Mouse (Mus musculus) spleen, postnatal 4 days (tissue): ENCODE data around the gene Spata46.

Experiments
- DNase-seq, 2 experiments: peaks; one replicate each; pipeline ENCODE4 v3.0.0; 2022; ENCODE audit warnings: low spot score in 2 of 2

Spata46 gene

DNA sequence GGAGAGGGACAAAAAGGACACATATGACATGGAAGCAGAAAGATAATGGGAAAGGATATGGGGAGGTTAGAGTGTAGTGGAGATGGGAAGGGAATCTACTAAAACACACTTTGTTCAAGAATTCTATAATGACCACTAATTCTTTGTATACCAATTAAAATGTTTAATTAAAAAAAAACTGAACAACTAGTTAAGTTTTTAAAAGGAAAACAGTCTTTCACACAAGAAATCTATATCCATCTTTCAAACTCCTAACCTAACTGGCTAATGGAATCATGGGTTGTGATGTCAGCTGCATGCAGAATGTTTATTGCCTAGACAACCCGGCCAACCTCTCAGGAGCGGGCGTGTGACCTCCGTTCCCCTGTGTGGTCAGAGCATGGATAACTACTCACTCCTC, at the start of gene Spata46:
Gene Spata46 (plus strand): TSS at position 301 of the 400 bp plus-strand sequence.
- no peak for DNase-seq

DNA sequence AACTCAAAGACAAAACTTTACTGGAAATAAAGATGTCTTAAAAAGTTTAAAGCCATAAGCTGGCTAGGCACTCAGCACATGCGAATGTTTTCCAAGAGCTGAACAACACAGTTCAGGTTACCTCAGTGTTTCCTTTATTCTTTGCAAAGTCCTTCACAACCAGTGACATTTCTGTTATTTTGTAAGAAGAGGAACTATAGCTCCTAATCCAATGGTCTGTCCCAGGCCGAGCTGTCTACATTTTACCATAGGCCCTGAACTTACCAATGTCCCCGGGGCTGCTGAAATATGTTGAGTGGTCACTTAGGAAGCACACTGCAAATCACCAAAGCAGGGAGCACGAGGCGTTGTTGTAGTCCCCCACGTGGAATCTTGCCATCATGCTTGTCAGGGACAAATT, 38.3 kb upstream of the Spata46 start:
- DNase-seq = no peak

DNA sequence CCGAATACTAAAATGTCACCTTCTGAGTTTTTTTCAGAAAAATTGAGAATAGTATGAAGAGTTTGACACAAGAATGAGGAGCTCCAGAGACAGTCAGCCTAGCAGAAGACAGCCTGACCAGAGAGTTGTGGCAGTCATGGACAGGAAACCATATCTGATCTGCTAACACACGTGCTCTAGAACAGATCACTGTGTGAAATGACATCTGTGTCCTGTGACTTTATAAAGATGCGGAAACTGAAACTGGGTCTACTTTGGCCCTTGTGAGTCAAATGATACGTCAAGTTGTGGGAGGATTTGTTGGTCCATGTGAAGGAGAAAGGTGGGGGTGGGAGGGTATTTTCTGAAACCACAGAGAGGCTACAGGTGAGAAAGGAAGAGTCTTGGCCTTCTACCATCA, 37.9 kb upstream of the Spata46 start:
- no peak for DNase-seq

DNA sequence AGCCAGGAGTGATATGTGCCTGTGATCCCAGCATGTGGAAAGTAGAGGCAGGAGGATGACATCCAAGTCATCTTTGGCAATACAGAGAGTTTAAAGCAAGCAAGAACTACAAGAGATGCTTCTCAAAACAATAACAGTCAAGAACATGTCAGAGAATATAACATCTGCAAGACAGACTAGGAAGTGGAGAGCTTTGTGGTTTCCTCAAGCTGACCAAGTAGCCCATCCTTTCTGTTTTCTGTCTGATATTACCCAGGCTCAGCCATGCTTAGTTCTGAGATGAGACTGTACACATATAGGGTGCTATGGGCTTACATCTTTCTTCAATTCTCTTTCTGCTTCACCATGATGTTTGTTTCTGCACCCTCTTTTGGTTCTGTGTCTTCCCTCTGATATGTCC, 35.4 kb upstream of the Spata46 start:
- no peak for DNase-seq

DNA sequence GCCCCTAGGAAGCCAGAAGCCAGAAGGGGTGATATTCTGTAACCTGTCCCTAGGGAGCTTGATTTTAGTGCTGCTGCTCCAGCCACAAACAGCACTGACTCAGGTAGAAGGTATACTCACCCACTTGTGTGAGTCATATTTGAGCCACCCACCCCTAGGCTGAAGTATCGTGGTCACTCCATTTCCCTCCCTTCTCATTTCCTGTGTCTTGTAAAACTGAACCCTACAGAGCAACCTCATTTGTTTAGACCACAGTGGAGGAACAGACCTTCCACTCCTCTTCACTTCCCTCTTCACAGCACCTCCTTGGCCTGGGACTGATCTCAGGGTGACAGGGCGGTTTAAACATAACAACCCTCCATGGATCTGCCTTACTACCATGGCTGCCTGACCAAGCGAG, 31.6 kb upstream of the Spata46 start, which contains the start of gene Sh2d1b1:
Gene Sh2d1b1 (plus strand): TSS at position 305 of the 400 bp plus-strand sequence.
- no peak for DNase-seq

DNA sequence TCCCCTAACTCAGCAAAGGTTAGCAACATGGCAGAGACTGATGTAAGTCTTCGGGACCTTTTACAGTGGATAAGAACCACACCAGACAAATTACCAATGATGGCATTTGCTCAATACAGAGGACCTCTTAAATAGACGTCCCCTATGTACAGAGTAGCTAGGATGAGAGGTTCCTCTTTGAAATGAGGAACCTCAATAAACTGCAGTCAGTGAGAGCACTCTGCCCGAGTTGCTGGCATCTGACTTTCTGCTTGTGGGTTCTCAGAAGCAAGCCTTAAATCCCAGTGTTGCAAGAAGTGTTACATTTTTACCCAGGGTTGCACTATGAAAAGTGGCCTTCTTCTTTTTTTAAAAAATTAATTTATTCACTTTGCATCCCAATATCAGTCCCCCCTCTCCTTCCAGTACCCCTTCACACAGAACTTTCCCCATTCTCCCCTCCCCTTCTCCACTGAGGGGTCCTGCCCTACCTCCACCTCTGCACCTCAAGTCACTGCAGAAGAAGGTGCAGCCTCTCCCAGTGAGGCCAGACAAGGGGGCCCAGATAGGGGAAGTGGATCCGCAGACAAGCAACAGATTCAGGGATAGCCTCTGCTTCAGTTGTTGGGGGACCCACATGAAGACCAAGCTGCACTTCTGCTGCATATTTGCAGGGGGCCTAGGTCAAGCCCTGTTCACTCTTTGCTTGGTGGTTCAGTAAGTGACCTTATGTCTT, 26.0 kb upstream of the Spata46 start:
- DNase-seq = no peak

DNA sequence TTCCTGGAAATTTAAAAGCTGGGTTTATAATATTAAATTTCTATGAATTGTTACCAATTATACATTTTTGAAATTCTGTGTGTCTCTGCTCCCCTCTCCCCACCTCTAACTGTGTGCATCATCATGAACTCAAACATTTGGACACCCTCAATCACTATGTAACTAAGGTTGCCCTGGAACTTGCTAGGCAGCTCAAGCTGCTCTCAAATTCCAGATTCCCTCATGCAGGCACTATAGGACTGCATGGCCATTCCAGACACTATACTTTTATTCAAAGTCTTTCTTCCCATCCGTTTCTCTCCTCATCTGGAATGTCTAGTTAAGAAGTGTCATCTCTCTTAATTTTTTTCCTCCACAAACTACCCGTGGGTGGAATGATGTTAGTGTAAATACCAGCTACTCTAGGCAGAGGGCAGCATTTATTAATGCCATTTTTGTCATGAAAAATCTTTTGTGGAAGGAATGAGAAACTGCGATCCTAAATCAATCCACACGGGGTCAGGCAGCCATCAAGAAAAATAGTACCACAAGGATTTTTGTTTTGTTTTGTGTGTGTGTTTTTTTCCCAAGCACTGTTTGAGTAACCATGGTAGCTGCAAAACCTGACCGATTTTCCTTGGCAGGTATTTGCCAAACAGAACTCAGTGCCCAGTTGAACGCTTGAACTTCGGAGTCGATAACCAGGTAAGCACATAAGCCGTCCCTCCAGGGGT, 16.2 kb upstream of the Spata46 start:
- DNase-seq = no peak

DNA sequence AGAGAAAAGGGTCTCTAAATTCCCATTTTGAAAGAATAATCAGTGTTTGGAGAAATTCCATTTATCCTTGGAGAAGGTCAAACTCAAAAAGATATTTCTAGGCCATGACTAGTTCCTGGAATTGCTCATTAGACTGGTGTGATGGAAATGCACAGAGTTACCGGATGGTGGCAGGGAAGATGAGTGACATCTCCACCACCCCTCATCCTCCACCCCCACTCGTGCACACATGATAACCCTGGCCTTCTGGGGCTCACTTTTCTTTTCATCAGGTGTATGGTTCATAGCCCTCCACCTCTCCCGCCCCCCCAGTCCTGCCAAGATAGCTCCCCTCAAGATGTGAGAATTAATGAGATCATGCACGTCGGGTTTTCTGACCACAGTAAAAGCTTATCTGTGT, 15.3 kb upstream of the Spata46 start:
- DNase-seq = no peak

DNA sequence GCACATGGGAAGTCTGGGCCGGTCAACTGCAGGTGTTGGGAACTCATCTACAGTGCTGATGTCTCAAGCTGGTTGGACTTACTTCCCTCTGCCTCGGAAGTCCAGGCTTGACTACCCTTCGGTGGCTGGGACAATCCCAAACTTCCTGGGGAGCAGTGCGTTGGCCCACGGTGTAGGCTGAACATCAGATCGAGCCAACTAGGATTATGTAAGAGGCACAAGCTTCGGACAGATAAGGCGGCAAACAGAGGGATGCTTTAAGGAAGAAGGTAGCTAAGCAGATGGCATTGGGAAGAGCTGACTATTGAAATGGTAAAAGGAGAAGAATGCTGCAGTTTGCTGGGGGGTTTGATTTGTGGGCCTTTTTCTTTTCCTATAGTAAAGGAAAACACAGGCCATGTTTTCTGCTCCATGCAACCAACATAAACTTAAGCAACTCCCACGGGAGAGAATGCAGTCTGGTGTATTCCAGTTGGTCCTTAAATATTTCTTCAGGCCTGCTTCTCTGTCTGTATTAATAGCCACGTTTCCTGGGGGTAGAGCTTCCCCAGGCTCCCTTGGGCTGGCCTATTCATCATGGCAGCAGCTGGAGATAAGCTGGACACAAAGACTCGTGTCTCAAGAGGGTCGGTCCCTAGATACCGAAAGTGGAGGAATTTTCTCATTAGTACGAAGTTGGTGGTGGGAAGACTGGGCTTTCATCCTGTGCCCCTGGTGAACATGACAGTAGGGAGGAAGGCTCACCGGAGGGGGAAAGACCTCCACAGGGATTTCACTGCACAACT, 13.6 kb upstream of the Spata46 start:
- DNase-seq = no peak

DNA sequence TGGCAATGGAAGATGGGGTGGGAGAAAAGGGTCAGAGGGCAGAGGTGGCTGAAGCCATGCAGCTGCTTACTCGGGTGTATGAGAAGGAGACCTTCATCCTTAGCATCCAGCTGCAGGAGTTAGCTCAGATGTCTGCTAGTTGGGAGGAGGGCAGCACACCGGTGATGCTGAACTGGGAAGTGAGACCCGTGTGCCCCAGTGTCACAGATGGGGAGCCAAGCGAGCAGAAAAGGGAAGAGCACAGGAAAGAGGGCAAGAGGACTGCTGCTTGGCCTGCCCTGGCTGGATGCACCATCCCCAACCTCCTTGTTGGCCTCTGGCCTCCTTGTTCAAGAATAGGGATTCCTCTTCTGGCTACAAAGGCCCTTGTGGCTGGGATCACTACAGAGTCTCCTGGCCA, 9.1 kb upstream of the Spata46 start:
- no peak for DNase-seq

DNA sequence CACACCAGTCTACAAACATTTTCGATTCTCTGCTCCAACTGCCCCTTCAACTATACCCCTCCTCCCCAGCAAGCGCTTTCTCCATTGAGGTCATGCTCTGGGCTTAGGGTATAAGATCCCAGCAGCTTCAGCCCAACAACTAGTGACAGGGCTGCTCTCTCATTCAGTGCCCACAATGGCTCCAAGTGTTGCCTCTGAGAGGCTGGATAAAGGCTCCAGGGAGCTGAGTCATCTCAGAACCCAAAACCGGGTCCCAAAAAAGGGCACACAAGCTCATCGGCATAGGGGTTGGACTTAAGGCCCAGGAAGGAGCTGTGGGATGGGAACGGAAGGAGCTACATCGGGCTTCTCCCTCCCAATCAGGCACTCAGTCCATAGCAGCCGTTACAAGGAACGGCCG, 6.9 kb upstream of the Spata46 start:
- DNase-seq = no peak

DNA sequence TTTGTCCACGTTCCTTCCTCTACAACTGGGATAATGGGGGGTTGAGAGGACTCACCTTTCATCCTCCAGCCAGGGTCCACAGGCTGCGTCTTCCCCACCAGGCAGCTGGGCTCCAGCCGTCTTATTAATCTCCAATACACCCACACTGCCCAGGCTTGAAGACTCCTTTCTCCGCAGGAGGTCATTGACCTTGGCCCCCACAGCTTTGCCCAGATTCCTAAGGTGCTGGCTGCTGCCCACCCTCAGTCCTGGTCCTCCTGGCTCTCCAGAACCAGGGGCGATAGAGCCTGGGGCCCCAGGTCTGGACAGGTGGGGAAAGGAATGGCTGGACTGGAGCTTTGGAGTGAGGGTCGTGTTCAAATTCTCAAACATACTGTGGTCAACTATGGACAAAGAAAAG, 6.1 kb upstream of the Spata46 start:
- no peak for DNase-seq

DNA sequence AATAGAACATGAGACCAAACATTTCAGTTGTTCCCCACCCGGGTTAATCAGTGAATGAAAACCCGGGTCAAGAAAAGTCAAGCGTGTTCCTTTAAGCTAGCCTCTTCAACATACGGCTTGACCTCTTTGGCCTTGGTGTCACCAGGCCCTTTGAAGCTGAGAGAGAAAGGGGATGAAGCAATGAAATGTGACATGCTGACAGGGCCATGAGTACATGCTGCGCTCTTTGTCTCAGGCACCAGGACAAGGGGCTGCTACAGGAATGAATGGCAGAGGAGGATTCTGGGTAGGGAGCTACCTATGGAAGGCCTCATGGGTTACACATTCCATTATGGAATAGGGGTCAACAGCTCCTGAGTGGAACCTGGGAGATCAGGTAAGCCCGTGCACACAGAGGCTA, 5.5 kb upstream of the Spata46 start:
- no peak for DNase-seq

DNA sequence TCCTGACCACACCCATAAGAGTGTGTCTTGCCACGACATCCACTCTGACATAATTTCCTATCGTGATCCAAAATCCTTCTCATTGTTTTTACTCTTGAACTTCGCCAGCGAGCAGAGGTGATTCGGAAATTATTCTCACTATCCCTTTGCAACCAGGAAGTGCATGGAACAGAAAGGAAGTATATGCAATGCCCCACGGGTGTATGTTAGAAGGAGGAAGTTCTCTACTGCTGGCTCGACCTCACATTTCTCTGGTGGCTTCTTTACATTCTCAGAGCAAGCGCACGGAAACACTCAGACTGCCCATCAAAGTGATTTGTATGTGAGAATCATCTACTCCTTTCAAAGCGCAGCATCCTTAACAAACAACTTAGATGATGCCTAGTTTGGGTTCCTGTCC, 3.6 kb upstream of the Spata46 start:
- DNase-seq = no peak

DNA sequence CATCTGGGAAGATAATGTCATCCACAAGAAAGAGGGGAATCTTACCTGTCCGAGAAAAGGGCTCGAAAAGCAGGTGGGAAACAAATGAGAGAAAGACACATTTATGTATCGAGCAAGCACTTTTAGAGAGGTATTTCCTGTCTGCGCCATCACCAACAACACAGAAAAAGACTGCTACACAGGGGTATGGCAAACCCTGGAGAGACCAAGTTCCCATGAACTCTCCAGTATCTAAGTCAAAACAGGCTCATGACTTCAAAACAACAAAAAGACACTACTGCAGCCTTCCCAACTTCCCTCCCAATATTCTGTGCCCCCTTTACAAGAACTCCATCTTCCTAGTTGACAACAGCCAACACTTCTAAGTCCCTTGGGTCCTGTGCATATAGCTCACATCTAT, 2.4 kb upstream of the Spata46 start, which contains the start of gene Gm7694:
Gene Gm7694 (minus strand): TSS at position 101 of the 400 bp plus-strand sequence.
- no peak for DNase-seq

DNA sequence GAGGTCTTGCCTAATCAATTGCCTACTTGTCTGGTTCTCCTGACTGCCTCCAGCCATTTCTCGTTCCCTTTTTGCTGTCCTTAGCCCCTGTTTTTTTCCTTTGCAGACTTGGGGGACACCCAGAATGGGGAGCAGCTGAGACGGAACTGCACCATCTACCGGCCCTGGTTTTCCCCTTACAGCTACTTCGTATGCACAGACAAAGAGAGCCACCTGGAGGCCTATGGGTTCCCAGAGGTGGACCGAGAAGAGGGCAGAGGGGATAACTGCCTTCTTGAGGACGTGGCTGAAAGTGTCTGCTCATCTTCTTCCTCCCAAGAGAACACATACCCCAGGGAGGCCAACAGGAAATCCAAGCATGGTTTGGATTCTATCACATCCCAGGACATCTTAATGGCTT, 2.8 kb downstream of the Spata46 start:
- DNase-seq = no peak

DNA sequence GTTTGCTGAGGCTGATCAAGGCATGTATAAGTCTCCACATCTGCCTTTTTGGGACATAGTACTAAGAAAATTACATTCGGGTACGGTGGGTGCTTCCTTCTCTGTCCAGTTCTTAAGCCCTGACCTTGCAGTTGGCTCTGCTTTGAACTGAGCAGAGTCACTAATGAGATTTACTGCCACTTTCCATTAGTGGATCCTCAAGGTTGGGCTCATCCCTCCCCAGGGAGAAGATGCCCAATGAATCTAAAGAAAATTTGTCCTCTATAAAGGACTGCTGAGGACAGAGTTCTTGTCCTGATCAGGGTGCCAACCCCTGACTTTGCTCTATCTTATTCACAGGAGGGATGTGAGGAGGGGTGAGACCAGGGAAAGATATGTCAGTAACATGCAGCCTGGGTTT, 13.4 kb downstream of the Spata46 start:
- no peak for DNase-seq

DNA sequence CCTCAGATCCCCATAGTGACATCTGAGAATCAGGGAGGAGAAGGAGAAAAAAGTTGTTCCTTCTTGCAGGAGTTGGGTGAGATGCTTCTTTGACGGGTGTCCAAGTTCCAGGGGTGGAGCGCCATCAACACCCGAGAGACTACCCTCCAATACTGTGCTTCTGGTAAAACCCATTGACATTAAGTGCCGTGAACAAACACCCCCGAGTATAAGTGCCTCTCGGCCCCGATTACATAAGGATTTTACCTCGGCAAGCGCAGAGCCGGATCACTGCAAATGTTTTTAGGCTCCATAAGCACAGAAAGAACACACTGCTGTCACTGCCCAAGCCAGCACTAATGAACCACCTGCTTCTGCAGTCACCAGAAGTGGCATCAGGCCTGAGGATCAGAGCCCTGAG, 14.4 kb downstream of the Spata46 start:
- DNase-seq = no peak

DNA sequence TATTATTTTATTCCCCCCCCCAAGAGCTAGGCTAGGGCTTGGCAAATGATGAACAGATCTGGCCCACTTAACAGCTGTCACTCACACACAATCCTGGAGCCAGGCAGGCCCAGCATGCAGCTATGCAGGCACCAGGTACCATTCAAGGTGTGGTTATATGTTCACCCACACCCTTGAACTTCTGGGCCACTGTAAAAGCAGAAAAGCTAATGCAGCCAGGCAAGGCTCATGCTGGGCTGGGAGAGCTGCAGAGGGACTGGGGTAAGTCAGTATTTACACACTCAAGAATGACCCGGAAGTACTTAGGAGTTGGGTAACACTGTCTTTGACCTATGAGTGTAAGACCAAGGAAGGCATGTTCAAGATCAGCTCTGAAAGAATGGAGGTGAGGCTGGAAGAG, 15.7 kb downstream of the Spata46 start:
- no peak for DNase-seq

DNA sequence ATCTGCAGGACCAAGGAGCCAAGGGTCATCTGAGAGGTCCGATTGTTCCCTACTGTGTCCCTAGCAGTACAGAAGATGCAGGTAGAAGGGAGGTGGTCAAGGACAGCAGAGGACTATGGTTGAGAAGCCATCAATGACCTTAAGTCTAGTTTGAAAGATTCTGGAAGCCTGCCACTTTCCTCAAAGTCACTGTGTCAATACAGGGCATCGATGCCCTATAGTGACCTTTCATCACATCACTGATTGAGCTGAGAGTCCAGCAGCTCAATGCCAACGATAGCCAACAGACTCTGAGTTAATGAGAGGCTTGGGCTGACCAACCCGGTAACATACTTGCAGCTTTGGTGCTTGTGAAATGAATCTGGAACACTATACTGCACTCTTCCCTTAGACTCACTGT, 16.7 kb downstream of the Spata46 start:
- DNase-seq = no peak

DNA sequence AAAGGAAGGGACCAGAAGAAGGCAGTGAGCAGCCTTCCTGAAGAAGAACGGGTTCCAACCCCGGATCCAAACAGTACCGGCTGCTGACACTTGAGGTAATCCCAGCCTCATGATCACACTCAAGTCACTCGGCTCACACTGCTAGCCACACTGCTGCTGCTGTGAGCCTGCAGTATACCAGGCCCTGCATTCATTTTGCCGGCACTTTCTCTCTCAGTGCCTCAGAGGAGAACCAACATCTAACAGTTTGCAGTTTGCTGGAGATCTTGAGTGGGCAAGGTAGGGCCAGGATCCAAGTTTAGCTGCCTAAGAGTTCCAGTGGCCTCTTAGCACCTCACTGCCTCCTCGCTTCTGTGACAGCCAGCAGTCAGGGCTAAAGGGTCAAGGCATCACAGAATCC, 23.3 kb downstream of the Spata46 start:
- no peak for DNase-seq

DNA sequence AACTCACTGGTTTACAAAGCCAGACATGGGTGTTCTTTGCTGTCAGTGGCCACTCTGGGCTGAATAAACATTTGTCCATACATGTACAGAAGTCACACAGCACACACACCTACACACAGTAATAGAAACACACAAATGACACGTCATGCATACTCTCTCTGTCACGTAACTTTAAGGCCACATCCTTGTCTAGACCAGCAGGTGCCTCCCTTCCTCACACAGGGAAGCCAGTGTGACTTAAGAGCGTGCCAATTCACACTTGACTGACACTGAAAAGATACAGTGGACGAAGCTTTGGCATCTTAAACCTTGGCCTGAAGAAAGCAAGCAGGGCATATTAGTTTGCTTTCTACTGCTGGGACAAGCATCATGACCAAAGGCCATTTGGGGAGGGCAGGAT, 24.2 kb downstream of the Spata46 start:
- no peak for DNase-seq

DNA sequence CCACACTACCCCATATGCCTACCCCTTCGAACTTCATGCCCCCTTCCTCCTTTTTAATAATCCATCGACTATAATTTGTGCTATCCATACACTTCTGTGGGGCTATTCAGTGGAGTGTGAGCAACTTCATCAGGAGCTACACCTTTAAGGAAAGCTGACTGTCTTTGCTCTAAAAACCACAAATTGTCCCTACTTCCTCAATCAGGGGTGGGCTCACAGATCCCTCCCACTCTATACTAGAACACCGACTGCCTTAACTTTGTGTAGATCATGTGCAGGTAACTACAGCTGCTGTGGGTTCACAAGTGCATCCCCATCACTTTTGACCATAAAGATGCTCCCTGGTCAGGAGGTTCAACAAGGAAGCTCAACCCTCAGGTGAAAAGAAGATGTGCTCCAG, 31.3 kb downstream of the Spata46 start:
- DNase-seq = no peak
